8 mouse cellular contexts compared by ENCODE assay signal in genomic region chr5:103856286-103857009, GRCm38 (mm10). TPM values are rescaled to one million over a fixed set of nuclear protein-coding genes. Genes with fewer than 3 reads are reported as not detected.
DNase-seq lines count a peak whose midpoint lies in the region; ATAC-seq and TF ChIP-seq lines count a peak whose summit lies in the region.
"Had no signal": no experiment of that assay in that cellular context is flagged by ENCODE, and none has a peak within 500 bp of the region (broad histone marks: within the 10 kb centered on the region; RNA-seq: fewer than 3 reads in every experiment).

No protein-coding gene starts in this region.

- peak; percentile 82 for TF ChIP-seq CTCF in intestine, postnatal 0 days (IDR thresholded peaks at IDR 0.05; ENCODE audit: low read depth)

- H3K9ac ChIP-seq in midbrain, embryonic 11.5 days (ENCODE audit: low read length): no peak overlapping the region
- no peak overlapping the region for H3K9ac ChIP-seq in intestine, postnatal 0 days (ENCODE audit: low read depth, low read length)
- H3K9ac ChIP-seq: heart, embryonic 13.5 days had no signal

- no peaks in the 10 kb centered on the region for H3K4me1 ChIP-seq in midbrain, embryonic 11.5 days (ENCODE audit: control insufficient read depth, insufficient read depth, low read length)
- H3K4me1 ChIP-seq in midbrain, embryonic 10.5 days: peaks cover 3% of the 10 kb centered on the region
- H3K4me1 ChIP-seq in intestine, postnatal 0 days (replicated peaks; ENCODE audit: control insufficient read depth, insufficient read depth, low read length): no peaks in the 10 kb centered on the region

- DNase-seq in midbrain, embryonic 11.5 days (ENCODE audit: low spot score, missing footprints): peak; percentile 92
- DNase-seq in midbrain, embryonic 10.5 days (ENCODE audit: low spot score): no peak
- DNase-seq in T-cell, adult 2 months (ENCODE audit: low spot score): peak; percentile 6
- DNase-seq in embryo, embryonic 11.5 days (ENCODE audit: low read depth, low spot score): peak; percentile 31
- DNase-seq in lung, postnatal 25 days (ENCODE audit: low spot score): peak; percentile 66
- no peak for DNase-seq in urinary bladder, postnatal 36 days (ENCODE audit: low spot score in 2 of 2)

- H3K4me3 ChIP-seq in midbrain, embryonic 11.5 days (ENCODE audit: low read depth, low read length): no peak overlapping the region
- no peak overlapping the region for H3K4me3 ChIP-seq in midbrain, embryonic 10.5 days
- no peak overlapping the region for H3K4me3 ChIP-seq in intestine, postnatal 0 days (ENCODE audit: low read depth, low read length)
- H3K4me3 ChIP-seq: heart, embryonic 13.5 days had no signal

- H3K9me3 ChIP-seq in midbrain, embryonic 11.5 days (ENCODE audit: control insufficient read depth, low read length): no peaks in the 10 kb centered on the region
- H3K9me3 ChIP-seq in midbrain, embryonic 10.5 days (replicated peaks): no peaks in the 10 kb centered on the region
- no peaks in the 10 kb centered on the region for H3K9me3 ChIP-seq in intestine, postnatal 0 days (ENCODE audit: control insufficient read depth)
- H3K9me3 ChIP-seq: heart, embryonic 13.5 days had no signal

- no peak overlapping the region for H3K4me2 ChIP-seq in midbrain, embryonic 11.5 days
- no peak overlapping the region for H3K4me2 ChIP-seq in intestine, postnatal 0 days (replicated peaks; ENCODE audit: low read depth)
- H3K4me2 ChIP-seq: heart, embryonic 13.5 days had no signal

- no peaks in the 10 kb centered on the region for H3K36me3 ChIP-seq in midbrain, embryonic 11.5 days (ENCODE audit: control insufficient read depth, insufficient read depth, low read length)
- H3K36me3 ChIP-seq in midbrain, embryonic 10.5 days: peaks cover 10% of the 10 kb centered on the region
- H3K36me3 ChIP-seq in intestine, postnatal 0 days (ENCODE audit: control insufficient read depth, insufficient read depth): peaks cover 29% of the 10 kb centered on the region

- peak; percentile 69 for ATAC-seq in midbrain, embryonic 11.5 days (ENCODE audit: low FRiP score)
- peak; percentile 58 for ATAC-seq in intestine, postnatal 0 days

- no peak overlapping the region for H3K27ac ChIP-seq in midbrain, embryonic 11.5 days (ENCODE audit: low read depth, low read length)
- H3K27ac ChIP-seq in midbrain, embryonic 10.5 days (replicated peaks): no peak overlapping the region
- H3K27ac ChIP-seq in intestine, postnatal 0 days (ENCODE audit: low read depth, low read length): no peak overlapping the region
- H3K27ac ChIP-seq: heart, embryonic 13.5 days had no signal

- H3K27me3 ChIP-seq in midbrain, embryonic 11.5 days (ENCODE audit: control insufficient read depth, insufficient read depth, low read length): no peaks in the 10 kb centered on the region
- no peaks in the 10 kb centered on the region for H3K27me3 ChIP-seq in midbrain, embryonic 10.5 days (ENCODE audit: low read depth, poor library complexity, severe bottlenecking)
- no peaks in the 10 kb centered on the region for H3K27me3 ChIP-seq in intestine, postnatal 0 days (replicated peaks; ENCODE audit: control insufficient read depth, insufficient read depth, low read length)
- H3K27me3 ChIP-seq: heart, embryonic 13.5 days had no signal

- 61% methylated on average over 5 of the region's 5 CpGs for WGBS in midbrain, embryonic 11.5 days
- 66% methylated on average over 5 of the region's 5 CpGs for WGBS in midbrain, embryonic 10.5 days
- 67% methylated on average over 5 of the region's 5 CpGs for WGBS in intestine, postnatal 0 days

RNA-seq across cellular contexts. Expression of gene Klhl8, which starts 54.6 kb away (rescaled TPM):
- polyA plus RNA-seq in midbrain, embryonic 11.5 days (2014; fragmentation: Nextera tagmentation; extraction: Ambion mirVana): 16.5 and 16.9 TPM in 2 replicates
- 11.5 TPM in 2 replicates for polyA plus RNA-seq in midbrain, embryonic 10.5 days (2016; fragmentation: Nextera tagmentation; extraction: Ambion mirVana)
- 4.3 and 4.6 TPM in 2 replicates for polyA plus RNA-seq in intestine, postnatal 0 days (2015; fragmentation: Nextera tagmentation; extraction: Ambion mirVana)

Comparison
In these comparisons a context has a peak if more than half of its experiments do, and no peak if none do; other contexts are left out.
1. DNase-seq: peak in midbrain, embryonic 11.5 days (single experiment), T-cell, adult 2 months (single experiment), embryo, embryonic 11.5 days (single experiment) and lung, postnatal 25 days (single experiment); none in midbrain, embryonic 10.5 days (single experiment) and urinary bladder, postnatal 36 days (0 of 2).